Mouse (Mus musculus) G1E (cell line): ENCODE results near the gene Ilk.

ENCODE experiments used
- CTCF ChIP-seq: IDR thresholded peaks from 2 replicates; pipeline ENCODE4 v1.5.1; 2012; ENCODE audit warnings: low read depth, low read length, inconsistent platforms, mixed read lengths
- GATA1 ChIP-seq: IDR thresholded peaks from 2 replicates; pipeline ENCODE4 v1.6.1; 2012; ENCODE audit warnings: borderline replicate concordance, low read length, inconsistent platforms, mixed read lengths
- GATA2 ChIP-seq: IDR thresholded peaks from 2 replicates; pipeline ENCODE4 v1.6.1; 2012; ENCODE audit warnings: low read depth, low read length, inconsistent platforms, borderline replicate concordance
- POLR2AphosphoS5 ChIP-seq: IDR thresholded peaks from 2 replicates; pipeline ENCODE4 v1.6.1; 2012; ENCODE audit warnings: low read depth, low read length, inconsistent platforms; ENCODE audit not compliant: insufficient replicate concordance
- TAL1 ChIP-seq: conservative IDR thresholded peaks from 2 replicates; pipeline ENCODE4 v1.6.1; 2012; ENCODE audit warnings: low read depth, low read length, inconsistent platforms, mixed read lengths

DNA sequence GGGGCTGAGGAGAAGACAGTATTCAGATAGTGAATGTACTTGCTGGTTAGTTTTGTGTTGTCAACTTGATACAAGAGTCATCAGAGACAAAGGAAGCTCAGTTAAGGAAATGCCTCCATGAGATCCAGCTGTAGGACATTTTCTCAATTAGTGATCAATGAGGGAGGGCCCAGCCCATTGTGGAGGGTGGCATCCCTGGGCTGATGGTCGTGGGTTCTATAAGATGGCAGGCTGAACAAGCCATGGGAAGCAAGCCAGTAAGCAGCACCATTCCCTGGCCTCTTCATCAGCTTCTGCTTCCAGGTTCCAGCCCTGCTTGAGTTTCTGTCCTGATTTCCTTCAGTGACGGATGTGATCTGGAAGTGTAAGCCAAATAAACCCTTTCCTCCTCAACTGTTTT is 11.4 kb downstream of the Ilk start:
- no peak for TF ChIP-seq TAL1
- TF ChIP-seq CTCF = no peak
- TF ChIP-seq POLR2AphosphoS5 = no peak
- TF ChIP-seq GATA1 = no peak
- no peak for TF ChIP-seq GATA2
